Mouse (Mus musculus) lung, embryonic 14.5 days (tissue): ENCODE measurements around the gene Tnfrsf25. TPM values are rescaled to one million over a fixed set of nuclear protein-coding genes. Genes with fewer than 3 reads are reported as not detected.

Experiments used
- ATAC-seq: fragments of 200-750 bp; cut with Nextera tagmentation; 2 replicates; pipeline ENCODE4 v1.8.0; 2017; ENCODE audit warnings: mild to moderate bottlenecking, moderate TSS enrichment, moderate library complexity; ENCODE audit not compliant: insufficient read depth
- DNase-seq: peaks from one replicate; pipeline ENCODE4 v3.0.0-alpha.2; 2015
- H3K27ac ChIP-seq: fragments of 300-500 bp; sonication (generic); 2 replicates; pipeline ENCODE4 v1.5.1; 2014; ENCODE audit warnings: low read depth, mild to moderate bottlenecking, moderate library complexity
- H3K27me3 ChIP-seq: fragments of 300-500 bp; sonication (generic); 2 replicates; pipeline ENCODE4 v1.6.1; 2014; ENCODE audit warnings: low read length, control low read depth; ENCODE audit not compliant: insufficient read depth
- H3K36me3 ChIP-seq: fragments of 300-500 bp; sonication (generic); 2 replicates; pipeline ENCODE4 v1.6.1; 2014; ENCODE audit warnings: control low read depth; ENCODE audit not compliant: insufficient read depth
- H3K4me1 ChIP-seq: fragments of 300-500 bp; sonication (generic); 2 replicates; pipeline ENCODE4 v1.6.1; 2014; ENCODE audit warnings: antibody characterized with exemption, control low read depth; ENCODE audit not compliant: insufficient read depth
- H3K4me2 ChIP-seq: fragments of 300-500 bp; sonication (generic); 2 replicates; pipeline ENCODE4 v1.6.1; 2014; ENCODE audit warnings: mild to moderate bottlenecking
- H3K4me3 ChIP-seq: fragments of 300-500 bp; sonication (generic); 2 replicates; pipeline ENCODE4 v1.5.1; 2014; ENCODE audit warnings: low read depth, low read length
- H3K9ac ChIP-seq: fragments of 300-500 bp; sonication (generic); 2 replicates; pipeline ENCODE4 v1.6.1; 2014
- H3K9me3 ChIP-seq: fragments of 300-500 bp; sonication (generic); 2 replicates; pipeline ENCODE4 v1.6.1; 2016; ENCODE audit warnings: low read depth, low read length, control low read depth
- CTCF ChIP-seq: IDR thresholded peaks from 2 replicates; pipeline ENCODE4 v1.5.1; 2016; ENCODE audit warnings: antibody characterized with exemption, low read depth
- WGBS: fragments of 180-500 bp; shearing (Covaris S2); extraction: QIAGEN DNeasy Blood & Tissue Kit; methylation state at CpG from one replicate; pipeline ENCODE4 v1.1.7; 2014; 5-methylcytosine and 5-hydroxymethylcytosine counted together
- polyA plus RNA-seq: library from polyadenylated mRNA; unstranded; fragments of >200 nt; fragmentation: Nextera tagmentation; extraction: Ambion mirVana; gene quantifications from 2 replicates; pipeline ENCODE4 v1.2.1, GENCODE M21; 2014

The Tnfrsf25 gene
- polyA plus RNA-seq, 1 experiment from 2014 or later: 0.75 TPM

GRCm38 (mm10) chr4:152084616-152085015 is 31.1 kb upstream of the Tnfrsf25 start:
- 74% methylated on average over 7 of the region's 7 CpGs for WGBS
- Histone ChIP-seq H3K36me3 (0 out of 2 replicates have a peak, but pooled peaks cover under 1% of the 10 kb centered on the region), H3K4me2 (no peak overlapping the region), H3K27ac (no peak overlapping the region), H3K9ac (no peak overlapping the region), H3K27me3 (no peaks in the 10 kb centered on the region), H3K9me3 (no peaks in the 10 kb centered on the region), H3K4me1 (peaks cover 12% of the 10 kb centered on the region; the same call in 1 of the 2 replicates), H3K4me3 (no peak overlapping the region)
- no peak for TF ChIP-seq CTCF
- DNase-seq (no peak), ATAC-seq (no peak)

- TF ChIP-seq CTCF: no peak
- Histone ChIP-seq H3K9me3 (no peaks in the 10 kb centered on the region), H3K4me2 (peak overlapping the region; percentile 80), H3K27me3 (no peaks in the 10 kb centered on the region), H3K4me1 (peaks cover 12% of the 10 kb centered on the region; the same call in 1 of the 2 replicates), H3K4me3 (peak overlapping the region; percentile 81), H3K36me3 (0 out of 2 replicates have a peak, but pooled peaks cover 4% of the 10 kb centered on the region), H3K27ac (peak overlapping the region; percentile 42; the same call in 1 of the 2 replicates), H3K9ac (peak overlapping the region; percentile 75)
- DNase-seq (peak; percentile 71), ATAC-seq (peak; percentile 88)
- WGBS: under 1% methylated on average over 59 of the region's 92 CpGs
Observed at GRCm38 (mm10) chr4:152086505-152087210, 29.1 kb upstream of the Tnfrsf25 start.

GRCm38 (mm10) chr4:152087211-152088081 is 28.3 kb upstream of the Tnfrsf25 start:
- 5% methylated on average over 12 of the region's 12 CpGs for WGBS
- H3K9ac ChIP-seq: peak overlapping the region; percentile 75
- 0 out of 2 replicates have a peak overlapping the region, but pooled peaks have one; percentile 42 for H3K27ac ChIP-seq
- TF ChIP-seq CTCF: no peak
- H3K36me3 ChIP-seq: 0 out of 2 replicates have a peak, but pooled peaks cover 4% of the 10 kb centered on the region
- peak overlapping the region; percentile 80 for H3K4me2 ChIP-seq
- H3K9me3 ChIP-seq: no peaks in the 10 kb centered on the region
- H3K27me3 ChIP-seq: no peaks in the 10 kb centered on the region
- no peak for DNase-seq
- ATAC-seq: peak; percentile 19
- H3K4me1 ChIP-seq: peaks cover 12% of the 10 kb centered on the region; the same call in 1 of the 2 replicates
- peak overlapping the region; percentile 81 for H3K4me3 ChIP-seq

- no peaks in the 10 kb centered on the region for H3K9me3 ChIP-seq
- no peak overlapping the region; the same call in 1 of the 2 replicates for H3K9ac ChIP-seq
- ATAC-seq (no peak), DNase-seq (no peak)
- H3K27ac ChIP-seq: no peak overlapping the region
- H3K36me3 ChIP-seq: 0 out of 2 replicates have a peak, but pooled peaks cover 4% of the 10 kb centered on the region
- 32% methylated on average over 4 of the region's 4 CpGs for WGBS
- peak overlapping the region; percentile 80 for H3K4me2 ChIP-seq
- H3K4me1 ChIP-seq: peaks cover 12% of the 10 kb centered on the region; the same call in 1 of the 2 replicates
- no peak for TF ChIP-seq CTCF
- H3K4me3 ChIP-seq: peak overlapping the region; percentile 81; the same call in 1 of the 2 replicates
- H3K27me3 ChIP-seq: no peaks in the 10 kb centered on the region
Observed at GRCm38 (mm10) chr4:152088133-152088532, 27.6 kb upstream of the Tnfrsf25 start.

GRCm38 (mm10) chr4:152088556-152089120 is 27.1 kb upstream of the Tnfrsf25 start:
- ATAC-seq (no peak), DNase-seq (no peak)
- Histone ChIP-seq H3K4me3 (no peak overlapping the region; the same call in 1 of the 2 replicates), H3K27ac (no peak overlapping the region), H3K9ac (no peak overlapping the region; the same call in 1 of the 2 replicates), H3K9me3 (no peaks in the 10 kb centered on the region), H3K27me3 (no peaks in the 10 kb centered on the region), H3K4me1 (peaks cover 12% of the 10 kb centered on the region; the same call in 1 of the 2 replicates), H3K4me2 (peak overlapping the region; percentile 80), H3K36me3 (0 out of 2 replicates have a peak, but pooled peaks cover 4% of the 10 kb centered on the region)
- TF ChIP-seq CTCF: no peak
- 52% methylated on average over 8 of the region's 8 CpGs for WGBS

- TF ChIP-seq CTCF: no peak
- Histone ChIP-seq H3K4me1 (peaks cover 12% of the 10 kb centered on the region; the same call in 1 of the 2 replicates), H3K9me3 (no peaks in the 10 kb centered on the region), H3K4me2 (no peak overlapping the region), H3K27me3 (no peaks in the 10 kb centered on the region), H3K36me3 (peaks cover 4% of the 10 kb centered on the region; the same call in 1 of the 2 replicates), H3K4me3 (no peak overlapping the region), H3K9ac (no peak overlapping the region), H3K27ac (no peak overlapping the region)
- DNase-seq: no peak
- no peak for ATAC-seq
- 79% methylated on average over 9 of the region's 9 CpGs for WGBS
Observed at GRCm38 (mm10) chr4:152090191-152090590, 25.5 kb upstream of the Tnfrsf25 start.
